15 mouse cellular contexts compared by ENCODE assay signal in genomic region chr11:51823271-51823670, GRCm38 (mm10). TPM values are rescaled to one million over a fixed set of nuclear protein-coding genes. Genes with fewer than 3 reads are reported as not detected.
A peak's percentile ranks its signal among the peaks of the same experiment; 100 is the strongest.
DNase-seq lines count a peak whose midpoint lies in the region; ATAC-seq and TF ChIP-seq lines count a peak whose summit lies in the region.
"Had no signal": no experiment of that assay in that cellular context is flagged by ENCODE, and none has a peak within 500 bp of the region (broad histone marks: within the 10 kb centered on the region; RNA-seq: fewer than 3 reads in every experiment).

No protein-coding gene starts in this region.

- ATAC-seq in forebrain, postnatal 0 days = peak; percentile 23; the same call in 1 of the 2 replicates
- no peak for ATAC-seq in forebrain, embryonic 13.5 days
- ATAC-seq in neural tube, embryonic 15.5 days (ENCODE audit: low FRiP score) = 0 out of 2 replicates have a peak, but pooled peaks have one; percentile 35
- ATAC-seq: CD4-positive, CD25-positive, alpha-beta regulatory T cell, adult 4 months had no signal

- intact Hi-C loops in left cerebral cortex, postnatal 4 days (cut with DNase I) = loop anchor here (5.0 kb wide), 1 partner anchor 144 kb away; the partner anchor contains the start of gene Cdkn2aipnl

- H3K27me3 ChIP-seq in forebrain, postnatal 0 days (ENCODE audit: insufficient read depth, low read length) = no peaks in the 10 kb centered on the region
- no peaks in the 10 kb centered on the region for H3K27me3 ChIP-seq in forebrain, embryonic 13.5 days
- H3K27me3 ChIP-seq in neural tube, embryonic 15.5 days (replicated peaks) = no peaks in the 10 kb centered on the region
- H3K27me3 ChIP-seq: embryonic facial prominence, embryonic 12.5 days; heart, embryonic 15.5 days; limb, embryonic 12.5 days; liver, embryonic 13.5 days; lung, embryonic 15.5 days; neural tube, embryonic 13.5 days had no signal

- H3K4me1 ChIP-seq in forebrain, postnatal 0 days (ENCODE audit: insufficient read depth) = no peaks in the 10 kb centered on the region
- H3K4me1 ChIP-seq in forebrain, embryonic 13.5 days = 0 out of 2 replicates have a peak, but pooled peaks cover 6% of the 10 kb centered on the region
- H3K4me1 ChIP-seq in neural tube, embryonic 15.5 days = peaks cover 16% of the 10 kb centered on the region; the same call in 1 of the 2 replicates
- H3K4me1 ChIP-seq: embryonic facial prominence, embryonic 12.5 days; limb, embryonic 12.5 days; lung, embryonic 15.5 days had no signal

- DNase-seq in forebrain, postnatal 0 days = no peak
- peak; percentile 46 for DNase-seq in left cerebral cortex, postnatal 4 days
- no peak for DNase-seq in left cerebral cortex, adult 9 months (ENCODE audit: low spot score in 2 of 2)
- DNase-seq in neural tube, embryonic 10.5 days (ENCODE audit: extremely low spot score, low spot score) = no peak
- no peak for DNase-seq in kidney, adult 9 months
- no peak for DNase-seq in cerebellum, postnatal 4 days (ENCODE audit: low spot score in 2 of 2)
- DNase-seq: liver, embryonic 13.5 days had no signal

- H3K36me3 ChIP-seq in forebrain, postnatal 0 days (ENCODE audit: insufficient read depth) = 0 out of 2 replicates have a peak, but pooled peaks cover 4% of the 10 kb centered on the region
- no peaks in the 10 kb centered on the region for H3K36me3 ChIP-seq in forebrain, embryonic 13.5 days (ENCODE audit: poor library complexity, severe bottlenecking)
- H3K36me3 ChIP-seq in neural tube, embryonic 15.5 days = peaks cover 3% of the 10 kb centered on the region
- H3K36me3 ChIP-seq: heart, embryonic 15.5 days; liver, embryonic 13.5 days had no signal

- TF ChIP-seq CTCF in forebrain, postnatal 0 days (IDR thresholded peaks at IDR 0.05; ENCODE audit: low read depth) = no peak

- no peak overlapping the region for H3K4me2 ChIP-seq in forebrain, postnatal 0 days (ENCODE audit: low read depth)
- no peak overlapping the region for H3K4me2 ChIP-seq in forebrain, embryonic 13.5 days
- no peak overlapping the region for H3K4me2 ChIP-seq in neural tube, embryonic 15.5 days
- H3K4me2 ChIP-seq: embryonic facial prominence, embryonic 12.5 days; heart, embryonic 15.5 days; limb, embryonic 12.5 days; lung, embryonic 15.5 days; neural tube, embryonic 13.5 days had no signal

- H3K4me3 ChIP-seq in forebrain, postnatal 0 days (ENCODE audit: low read depth, low read length) = no peak overlapping the region
- no peak overlapping the region for H3K4me3 ChIP-seq in forebrain, embryonic 13.5 days
- H3K4me3 ChIP-seq in neural tube, embryonic 15.5 days (replicated peaks) = no peak overlapping the region
- H3K4me3 ChIP-seq: embryonic facial prominence, embryonic 12.5 days; heart, embryonic 15.5 days; limb, embryonic 12.5 days; liver, embryonic 13.5 days; lung, embryonic 15.5 days; neural tube, embryonic 13.5 days had no signal

- H3K27ac ChIP-seq in forebrain, postnatal 0 days (ENCODE audit: low read depth, low read length) = no peak overlapping the region
- no peak overlapping the region for H3K27ac ChIP-seq in forebrain, embryonic 13.5 days
- H3K27ac ChIP-seq in neural tube, embryonic 15.5 days (replicated peaks) = peak overlapping the region; percentile 28; the same call in 1 of the 2 replicates
- H3K27ac ChIP-seq: embryonic facial prominence, embryonic 12.5 days; limb, embryonic 12.5 days; liver, embryonic 13.5 days; lung, embryonic 15.5 days; neural tube, embryonic 13.5 days had no signal

- H3K9ac ChIP-seq in forebrain, postnatal 0 days = no peak overlapping the region
- H3K9ac ChIP-seq in forebrain, embryonic 13.5 days = no peak overlapping the region
- H3K9ac ChIP-seq in neural tube, embryonic 15.5 days (replicated peaks) = no peak overlapping the region
- H3K9ac ChIP-seq: embryonic facial prominence, embryonic 12.5 days; heart, embryonic 15.5 days; limb, embryonic 12.5 days; liver, embryonic 13.5 days; lung, embryonic 15.5 days; neural tube, embryonic 13.5 days had no signal

- WGBS in forebrain, postnatal 0 days = 71% methylated on average over 11 of the region's 11 CpGs
- 80% methylated on average over 11 of the region's 11 CpGs for WGBS in forebrain, embryonic 13.5 days
- 28% methylated on average over 11 of the region's 11 CpGs for WGBS in neural tube, embryonic 15.5 days

- H3K9me3 ChIP-seq in forebrain, postnatal 0 days (ENCODE audit: low read length) = no peaks in the 10 kb centered on the region
- no peaks in the 10 kb centered on the region for H3K9me3 ChIP-seq in forebrain, embryonic 13.5 days (replicated peaks)
- H3K9me3 ChIP-seq in neural tube, embryonic 15.5 days (replicated peaks) = no peaks in the 10 kb centered on the region
- H3K9me3 ChIP-seq: embryonic facial prominence, embryonic 12.5 days; heart, embryonic 15.5 days; limb, embryonic 12.5 days; liver, embryonic 13.5 days; lung, embryonic 15.5 days; neural tube, embryonic 13.5 days had no signal

RNA-seq across cellular contexts. Expression of gene Jade2, which starts 34.2 kb away (rescaled TPM):
- 1.9 and 3.3 TPM in 2 replicates for total RNA-seq in forebrain, postnatal 0 days (2014; rRNA removed)
- polyA plus RNA-seq in forebrain, postnatal 0 days (2015; fragmentation: Nextera tagmentation; extraction: Ambion mirVana) = 0.34 and 0.56 TPM in 2 replicates
- polyA plus RNA-seq in forebrain, embryonic 13.5 days (2015; fragmentation: Nextera tagmentation; extraction: Ambion mirVana) = 0.27 and 0.37 TPM in 2 replicates
- total RNA-seq in left cerebral cortex, postnatal 4 days (2021) = 1 to 10 TPM; 2.5 to 3.0 TPM
- 0.69 and 1.6 TPM in 2 replicates for polyA plus RNA-seq in neural tube, embryonic 15.5 days (2015; fragmentation: Nextera tagmentation; extraction: Ambion mirVana)

RNA-seq across cellular contexts. Expression of gene Sar1b, which starts 59.8 kb away (rescaled TPM):
- 114 and 147 TPM in 2 replicates for total RNA-seq in forebrain, postnatal 0 days (2014; rRNA removed)
- 221 and 234 TPM in 2 replicates for polyA plus RNA-seq in forebrain, postnatal 0 days (2015; fragmentation: Nextera tagmentation; extraction: Ambion mirVana)
- polyA plus RNA-seq in forebrain, embryonic 13.5 days (2015; fragmentation: Nextera tagmentation; extraction: Ambion mirVana) = 140 and 146 TPM in 2 replicates
- 10 to 100 TPM; 74.6 to 84.8 TPM for total RNA-seq in left cerebral cortex, postnatal 4 days (2021)
- polyA plus RNA-seq in neural tube, embryonic 15.5 days (2015; fragmentation: Nextera tagmentation; extraction: Ambion mirVana) = 207 and 237 TPM in 2 replicates

RNA-seq across cellular contexts. Expression of gene Sec24a, which starts 59.8 kb away (rescaled TPM):
- 9.7 and 12.6 TPM in 2 replicates for total RNA-seq in forebrain, postnatal 0 days (2014; rRNA removed)
- 5.2 and 9.3 TPM in 2 replicates for polyA plus RNA-seq in forebrain, postnatal 0 days (2015; fragmentation: Nextera tagmentation; extraction: Ambion mirVana)
- 11.0 and 11.7 TPM in 2 replicates for polyA plus RNA-seq in forebrain, embryonic 13.5 days (2015; fragmentation: Nextera tagmentation; extraction: Ambion mirVana)
- 10 to 100 TPM; 28.6 to 32.2 TPM for total RNA-seq in left cerebral cortex, postnatal 4 days (2021)
- 14.7 and 16.0 TPM in 2 replicates for polyA plus RNA-seq in neural tube, embryonic 15.5 days (2015; fragmentation: Nextera tagmentation; extraction: Ambion mirVana)
